Mouse (Mus musculus): ENCODE measurements at regions not wholly inside any gene's neighbourhood (a gene's known extent, or its start where the extent isn't known, plus 50 kb on each side); places are given as distances from the start of the nearest gene placed in this dataset.
A peak's percentile ranks its signal among the peaks of the same experiment; 100 is the strongest.

- 0 out of 2 replicates have a peak, but pooled peaks have one; percentile 60 for ATAC-seq (replicated peaks; ENCODE audit: low FRiP score)
- no peaks in the 10 kb centered on the region for H3K9me3 ChIP-seq (replicated peaks)
- peaks cover 6% of the 10 kb centered on the region; the same call in 1 of the 2 replicates for H3K4me1 ChIP-seq
- no peaks in the 10 kb centered on the region for H3K36me3 ChIP-seq
- no peak overlapping the region for H3K9ac ChIP-seq
- H3K4me3 ChIP-seq (replicated peaks): no peak overlapping the region
- H3K27me3 ChIP-seq: no peaks in the 10 kb centered on the region
- 44% methylated on average over 2 of the region's 2 CpGs for WGBS
- no peak overlapping the region for H3K4me2 ChIP-seq
- no peak overlapping the region for H3K27ac ChIP-seq
These were observed 109.4 kb upstream of the Tpk1 start for GRCm38 (mm10) chr6:43775525-43775924.

- Histone ChIP-seq H3K4me2 (no peak overlapping the region), H3K4me3 (replicated peaks) (no peak overlapping the region), H3K36me3 (no peaks in the 10 kb centered on the region), H3K4me1 (peaks cover 6% of the 10 kb centered on the region; the same call in 1 of the 2 replicates), H3K27ac (no peak overlapping the region), H3K9me3 (replicated peaks) (no peaks in the 10 kb centered on the region), H3K27me3 (no peaks in the 10 kb centered on the region), H3K9ac (no peak overlapping the region)
- WGBS: 12% methylated on average over 4 of the region's 4 CpGs
- ATAC-seq (replicated peaks; ENCODE audit: low FRiP score): peak; percentile 83
These were observed 108.4 kb upstream of the Tpk1 start for GRCm38 (mm10) chr6:43774490-43774889.

GRCm38 (mm10) chr6:43773561-43773960 lies 107.5 kb upstream of the Tpk1 start:
- ATAC-seq (replicated peaks; ENCODE audit: low FRiP score): no peak
- no peak overlapping the region for H3K9ac ChIP-seq
- no peak overlapping the region for H3K4me3 ChIP-seq (replicated peaks)
- no peaks in the 10 kb centered on the region for H3K36me3 ChIP-seq
- H3K27me3 ChIP-seq: no peaks in the 10 kb centered on the region
- H3K4me2 ChIP-seq: no peak overlapping the region
- H3K4me1 ChIP-seq: peaks cover 6% of the 10 kb centered on the region; the same call in 1 of the 2 replicates
- 34% methylated on average over 3 of the region's 3 CpGs for WGBS
- H3K27ac ChIP-seq: no peak overlapping the region
- no peaks in the 10 kb centered on the region for H3K9me3 ChIP-seq (replicated peaks)

- 83% methylated on average over 1 of the region's 1 CpGs for WGBS
- Histone ChIP-seq H3K9ac (no peak overlapping the region), H3K4me1 (no peaks in the 10 kb centered on the region), H3K4me2 (no peak overlapping the region), H3K9me3 (replicated peaks) (no peaks in the 10 kb centered on the region), H3K27ac (no peak overlapping the region), H3K36me3 (no peaks in the 10 kb centered on the region), H3K27me3 (no peaks in the 10 kb centered on the region), H3K4me3 (replicated peaks) (no peak overlapping the region)
- ATAC-seq (replicated peaks; ENCODE audit: low FRiP score): no peak
These were observed 99.9 kb upstream of the Tpk1 start for GRCm38 (mm10) chr6:43765958-43766357.
